Comparison of ENCODE assay signal across 19 mouse cellular contexts in genomic region chr12:54290311-54290710, GRCm38 (mm10).
"Had no signal": no experiment of that assay in that cellular context is flagged by ENCODE, and none has a peak within 500 bp of the region (broad histone marks: within the 10 kb centered on the region; RNA-seq: fewer than 3 reads in every experiment).

No protein-coding gene starts in this region.

- H3K4me3 ChIP-seq: midbrain, embryonic 10.5 days; midbrain, embryonic 12.5 days; myocyte; neural tube, embryonic 13.5 days; neural tube, embryonic 15.5 days; stomach, embryonic 15.5 days had no signal

- H3K9me3 ChIP-seq: midbrain, embryonic 10.5 days; midbrain, embryonic 12.5 days; neural tube, embryonic 13.5 days; neural tube, embryonic 15.5 days; stomach, embryonic 15.5 days had no signal

- DNase-seq: lung, adult 18-20 months; lung, embryonic 14.5 days; lung, postnatal 10 days; lung, postnatal 4 days; midbrain, embryonic 14.5 days; retina, postnatal 1 day; right cerebral cortex, adult 18-20 months; right cerebral cortex, postnatal 25 days; right cerebral cortex, postnatal 4 days; spleen, adult 18-20 months; thymus, postnatal 25 days had no signal

- H3K9ac ChIP-seq: liver, embryonic 14.5 days; lung, embryonic 14.5 days; midbrain, embryonic 12.5 days; neural tube, embryonic 13.5 days; neural tube, embryonic 15.5 days; stomach, embryonic 15.5 days had no signal

- H3K4me2 ChIP-seq: lung, embryonic 14.5 days; midbrain, embryonic 12.5 days; neural tube, embryonic 13.5 days; neural tube, embryonic 15.5 days; stomach, embryonic 15.5 days had no signal

- ATAC-seq: midbrain, embryonic 16.5 days had no signal

- H3K36me3 ChIP-seq: midbrain, embryonic 10.5 days; midbrain, embryonic 12.5 days; neural tube, embryonic 13.5 days; neural tube, embryonic 15.5 days; stomach, embryonic 15.5 days had no signal

- H3K27me3 ChIP-seq: midbrain, embryonic 12.5 days; neural tube, embryonic 13.5 days; stomach, embryonic 15.5 days had no signal

- H3K27ac ChIP-seq: liver, embryonic 14.5 days; midbrain, embryonic 10.5 days; midbrain, embryonic 12.5 days; neural tube, embryonic 13.5 days; neural tube, embryonic 15.5 days; stomach, embryonic 15.5 days had no signal
